Mouse (Mus musculus) neural tube, embryonic 15.5 days (tissue): ENCODE results near the gene Zmynd19. TPM values are rescaled to one million over a fixed set of nuclear protein-coding genes. Genes with fewer than 3 reads are reported as not detected.

ENCODE experiments used
- ATAC-seq: fragments of 200-750 bp; cut with Nextera tagmentation; 2 replicates; pipeline ENCODE4 v1.8.0; 2017; ENCODE audit warnings: mild to moderate bottlenecking, moderate TSS enrichment, moderate library complexity; ENCODE audit not compliant: low FRiP score
- H3K27ac ChIP-seq: fragments of 300-500 bp; sonication (generic); replicated peaks from 2 replicates; pipeline ENCODE4 v1.5.1; 2015; ENCODE audit warnings: mild to moderate bottlenecking, inconsistent platforms
- H3K27me3 ChIP-seq: fragments of 300-500 bp; sonication (generic); replicated peaks from 2 replicates; pipeline ENCODE4 v1.6.1; 2015; ENCODE audit warnings: inconsistent platforms
- H3K36me3 ChIP-seq: fragments of 300-500 bp; sonication (generic); 2 replicates; pipeline ENCODE4 v1.6.1; 2015; ENCODE audit warnings: inconsistent platforms
- H3K4me1 ChIP-seq: fragments of 300-500 bp; sonication (generic); 2 replicates; pipeline ENCODE4 v1.6.1; 2015; ENCODE audit warnings: inconsistent platforms
- H3K4me2 ChIP-seq: fragments of 300-500 bp; sonication (generic); 2 replicates; pipeline ENCODE4 v1.6.1; 2015; ENCODE audit warnings: inconsistent platforms, mild to moderate bottlenecking, moderate library complexity
- H3K4me3 ChIP-seq: fragments of 300-500 bp; sonication (generic); replicated peaks from 2 replicates; pipeline ENCODE4 v1.5.1; 2015; ENCODE audit warnings: mild to moderate bottlenecking, inconsistent platforms
- H3K9ac ChIP-seq: fragments of 300-500 bp; sonication (generic); replicated peaks from 2 replicates; pipeline ENCODE4 v1.6.1; 2015; ENCODE audit warnings: mild to moderate bottlenecking, inconsistent platforms
- H3K9me3 ChIP-seq: fragments of 300-500 bp; sonication (generic); replicated peaks from 2 replicates; pipeline ENCODE4 v1.6.1; 2016; ENCODE audit warnings: inconsistent platforms
- WGBS: fragments of 180-500 bp; shearing (Covaris S2); methylation state at CpG from one replicate; pipeline ENCODE4 v1.1.7; 2015; ENCODE audit warnings: mixed read lengths; 5-methylcytosine and 5-hydroxymethylcytosine counted together
- microRNA-seq: library from miRNA; unstranded; fragments of <30 nt; microRNA quantifications from one replicate; pipeline ENCODE4, GENCODE M21; 2017
- polyA plus RNA-seq: library from polyadenylated mRNA; unstranded; fragments of >200 nt; fragmentation: Nextera tagmentation; extraction: Ambion mirVana; gene quantifications from 2 replicates; pipeline ENCODE4 v1.2.1, GENCODE M21; 2015

Zmynd19 gene
- polyA plus RNA-seq, 1 experiment from 2014 or later, result 26.2 TPM

GRCm38 (mm10) chr2:24996471-24996870 is 46.9 kb downstream of the Zmynd19 start:
- H3K4me3 ChIP-seq, result no peak overlapping the region
- no peak for ATAC-seq
- H3K9ac ChIP-seq, result no peak overlapping the region
- 92% methylated on average over 2 of the region's 2 CpGs for WGBS
- H3K9me3 ChIP-seq, result no peaks in the 10 kb centered on the region
- H3K27me3 ChIP-seq, result no peaks in the 10 kb centered on the region
- no peak overlapping the region for H3K27ac ChIP-seq
- no peaks in the 10 kb centered on the region for H3K36me3 ChIP-seq
- H3K4me2 ChIP-seq, result no peak overlapping the region
- no peaks in the 10 kb centered on the region for H3K4me1 ChIP-seq

- H3K4me1 ChIP-seq, result no peaks in the 10 kb centered on the region
- 80% methylated on average over 3 of the region's 3 CpGs for WGBS
- no peaks in the 10 kb centered on the region for H3K27me3 ChIP-seq
- no peak overlapping the region for H3K4me2 ChIP-seq
- no peak for ATAC-seq
- no peak overlapping the region for H3K27ac ChIP-seq
- H3K9ac ChIP-seq, result no peak overlapping the region
- no peaks in the 10 kb centered on the region for H3K9me3 ChIP-seq
- no peak overlapping the region for H3K4me3 ChIP-seq
- no peaks in the 10 kb centered on the region for H3K36me3 ChIP-seq
These were observed 51.1 kb downstream of the Zmynd19 start for GRCm38 (mm10) chr2:25000544-25001235.

- Histone ChIP-seq H3K27me3 (no peaks in the 10 kb centered on the region), H3K4me2 (no peak overlapping the region), H3K9ac (no peak overlapping the region), H3K9me3 (no peaks in the 10 kb centered on the region), H3K27ac (no peak overlapping the region), H3K4me1 (no peaks in the 10 kb centered on the region), H3K4me3 (no peak overlapping the region), H3K36me3 (no peaks in the 10 kb centered on the region)
- ATAC-seq, result no peak
- WGBS, result 84% methylated on average over 9 of the region's 9 CpGs
These were observed 54.6 kb downstream of the Zmynd19 start for GRCm38 (mm10) chr2:25003946-25004786.

- Histone ChIP-seq H3K4me3 (no peak overlapping the region), H3K4me1 (no peaks in the 10 kb centered on the region), H3K4me2 (no peak overlapping the region), H3K36me3 (no peaks in the 10 kb centered on the region), H3K27me3 (no peaks in the 10 kb centered on the region), H3K27ac (no peak overlapping the region), H3K9ac (no peak overlapping the region), H3K9me3 (no peaks in the 10 kb centered on the region)
- no peak for ATAC-seq
- WGBS, result 94% methylated on average over 1 of the region's 1 CpGs
These were observed 57.2 kb downstream of the Zmynd19 start for GRCm38 (mm10) chr2:25006767-25007166.

GRCm38 (mm10) chr2:25008250-25008649 is 58.7 kb downstream of the Zmynd19 start:
- Histone ChIP-seq H3K9ac (no peak overlapping the region), H3K4me2 (no peak overlapping the region), H3K27ac (no peak overlapping the region), H3K9me3 (no peaks in the 10 kb centered on the region), H3K4me1 (no peaks in the 10 kb centered on the region), H3K4me3 (no peak overlapping the region), H3K27me3 (no peaks in the 10 kb centered on the region), H3K36me3 (no peaks in the 10 kb centered on the region)
- ATAC-seq, result no peak

Small RNA genes lying within 50 kb of the gene (microRNA-seq; reads per million reads assigned to microRNA genes)
- not detected for gene Gm22875

Other genes with a start within 250 kb of the Zmynd19 start
- 13.9 and 16.0 TPM in 2 replicates for gene Cacna1b, start 186.6 kb upstream of the Zmynd19 start, polyA plus RNA-seq
- gene Ehmt1, start 30.2 kb upstream of the Zmynd19 start, polyA plus RNA-seq, result 75.0 and 76.4 TPM in 2 replicates
- gene Arrdc1, start 14.5 kb upstream of the Zmynd19 start, polyA plus RNA-seq, result 43.9 and 46.8 TPM in 2 replicates
- gene Dph7, start 12.6 kb downstream of the Zmynd19 start, polyA plus RNA-seq, result 38.6 and 41.7 TPM in 2 replicates
- 167 and 179 TPM in 2 replicates for gene Mrpl41, start 25.3 kb downstream of the Zmynd19 start, polyA plus RNA-seq
- 2.8 and 5.0 TPM in 2 replicates for gene Pnpla7, start 26.2 kb downstream of the Zmynd19 start, polyA plus RNA-seq
- 149 and 173 TPM in 2 replicates for gene Nsmf, start 104.6 kb downstream of the Zmynd19 start, polyA plus RNA-seq
- gene Entpd8, start 130.5 kb downstream of the Zmynd19 start, polyA plus RNA-seq, result 0.43 TPM in 1 of 2 replicates, not detected in the other
- gene Noxa1, start 145.4 kb downstream of the Zmynd19 start, polyA plus RNA-seq, result 0.52 TPM in 1 of 2 replicates, not detected in the other
- gene Nrarp, start 231.0 kb downstream of the Zmynd19 start, polyA plus RNA-seq, result 15.0 and 16.8 TPM in 2 replicates
- 1.6 and 5.9 TPM in 2 replicates for gene Tor4a, start 247.1 kb downstream of the Zmynd19 start, polyA plus RNA-seq